Mouse (Mus musculus) adrenal gland, postnatal 10 days (tissue): ENCODE results near the gene Dcst2. TPM values are rescaled to one million over a fixed set of nuclear protein-coding genes. Genes with fewer than 3 reads are reported as not detected.

Experiments
- DNase-seq: peaks from one replicate; pipeline ENCODE4 v3.0.0; 2021; ENCODE audit warnings: mixed read lengths
- total RNA-seq, 2 experiments: library from RNA; stranded (reverse); gene quantifications; 2 replicates each; pipeline ENCODE4 v1.2.3; 2021

Gene Dcst2
- total RNA-seq, 2 experiments from 2014 or later: 0.48 to 0.82 TPM

GRCm38 (mm10) chr3:89411490-89412393, 50.0 kb downstream of the Dcst2 start, which contains the start of gene Flad1:
TSS of gene Flad1 (minus strand) at chr3:89411870.
- peak; percentile 96 for DNase-seq

- DNase-seq: no peak
These were observed 54.4 kb downstream of the Dcst2 start for GRCm38 (mm10) chr3:89416158-89416557.

GRCm38 (mm10) chr3:89417131-89417530, 55.4 kb downstream of the Dcst2 start:
- DNase-seq: no peak

- no peak for DNase-seq
These were observed 56.0 kb downstream of the Dcst2 start for GRCm38 (mm10) chr3:89417840-89418169.

GRCm38 (mm10) chr3:89418170-89418860, 56.5 kb downstream of the Dcst2 start, which contains the start of the genes Cks1b and Shc1:
TSS of gene Cks1b (minus strand) at chr3:89418383.
TSS of gene Shc1 (plus strand) at chr3:89418443.
- peak; percentile 93 for DNase-seq

GRCm38 (mm10) chr3:89418861-89419250, 57.1 kb downstream of the Dcst2 start:
- peak; percentile 93 for DNase-seq

GRCm38 (mm10) chr3:89419571-89419970, 57.8 kb downstream of the Dcst2 start:
- DNase-seq: peak; percentile 80

GRCm38 (mm10) chr3:89419981-89420380, 58.2 kb downstream of the Dcst2 start:
- no peak for DNase-seq

GRCm38 (mm10) chr3:89420421-89420820, 58.6 kb downstream of the Dcst2 start:
- DNase-seq: no peak

- DNase-seq: peak; percentile 87
These were observed 59.4 kb downstream of the Dcst2 start for GRCm38 (mm10) chr3:89421002-89421774.

GRCm38 (mm10) chr3:89421810-89422473, 60.2 kb downstream of the Dcst2 start:
- DNase-seq: peak; percentile 24

- no peak for DNase-seq
These were observed 60.9 kb downstream of the Dcst2 start for GRCm38 (mm10) chr3:89422556-89423205.

GRCm38 (mm10) chr3:89424416-89425140, 62.8 kb downstream of the Dcst2 start:
- DNase-seq: no peak

GRCm38 (mm10) chr3:89425141-89425525, 63.4 kb downstream of the Dcst2 start:
- no peak for DNase-seq

GRCm38 (mm10) chr3:89425876-89426275, 64.1 kb downstream of the Dcst2 start:
- DNase-seq: no peak

Other genes with a start within 250 kb of the Dcst2 start
- 10 to 100 TPM; 15.2 to 41.1 TPM for gene Pklr, start 225.8 kb upstream of the Dcst2 start, total RNA-seq
- gene Hcn3, start 201.8 kb upstream of the Dcst2 start, total RNA-seq: 1 to 10 TPM; 2.2 to 5.7 TPM
- gene Clk2, start 197.2 kb upstream of the Dcst2 start, total RNA-seq: 10 to 100 TPM; 42.0 to 65.6 TPM
- gene Scamp3, start 184.5 kb upstream of the Dcst2 start, total RNA-seq: 10 to 100 TPM; 67.9 to 72.7 TPM
- 10 to 100 TPM; 16.2 to 24.8 TPM for gene Fam189b, start 178.8 kb upstream of the Dcst2 start, total RNA-seq
- 10 to 100 TPM; 47.8 to 48.1 TPM for gene Gba, start 159.0 kb upstream of the Dcst2 start, total RNA-seq
- gene Thbs3, start 146.8 kb upstream of the Dcst2 start, total RNA-seq: 10 to 100 TPM; 21.8 to 22.6 TPM
- gene Mtx1, start 134.9 kb upstream of the Dcst2 start, total RNA-seq: 100 to 1,000 TPM; 176 to 198 TPM
- gene Muc1, start 132.9 kb upstream of the Dcst2 start, total RNA-seq: under 1 TPM; 0.51 to 0.55 TPM
- 100 to 1,000 TPM; 109 to 116 TPM for gene Krtcap2, start 116.0 kb upstream of the Dcst2 start, total RNA-seq
- gene Trim46, start 115.7 kb upstream of the Dcst2 start, total RNA-seq: 1 to 10 TPM; 2.0 to 4.2 TPM
- 100 to 1,000 TPM; 115 to 122 TPM for gene Dpm3, start 102.6 kb upstream of the Dcst2 start, total RNA-seq
- 10 to 100 TPM; 46.7 to 53.1 TPM for gene Slc50a1, start 91.4 kb upstream of the Dcst2 start, total RNA-seq
- gene Efna1, start 80.8 kb upstream of the Dcst2 start, total RNA-seq: 10 to 100 TPM; 25.0 to 34.3 TPM
- gene Efna3, start 39.0 kb upstream of the Dcst2 start, total RNA-seq: under 1 TPM; 0.51 to 0.73 TPM
- gene Efna4, start 23.9 kb upstream of the Dcst2 start, total RNA-seq: 1 to 10 TPM; 1.7 to 2.2 TPM
- 10 to 100 TPM; 62.8 to 68.9 TPM for gene Adam15, start 12.0 kb upstream of the Dcst2 start, total RNA-seq
- under 1 TPM in 1 of 2 experiments, not detected in 1; 0.45 TPM for gene Dcst1, start 3.3 kb downstream of the Dcst2 start, total RNA-seq
- 10 to 100 TPM; 62.3 to 62.4 TPM for gene Zbtb7b, start 32.8 kb downstream of the Dcst2 start, total RNA-seq
- under 1 TPM in 1 of 2 experiments, not detected in 1; 0.24 TPM for gene Lenep, start 40.8 kb downstream of the Dcst2 start, total RNA-seq
- 10 to 100 TPM; 49.4 to 54.6 TPM for gene Flad1, start 49.9 kb downstream of the Dcst2 start, total RNA-seq
- 10 to 100 TPM; 39.8 to 43.2 TPM for gene Cks1b, start 56.4 kb downstream of the Dcst2 start, total RNA-seq
- gene Shc1, start 56.5 kb downstream of the Dcst2 start, total RNA-seq: 100 to 1,000 TPM in 1 of 2 experiments, 10 to 100 TPM in 1; 94.4 to 108 TPM
- 10 to 100 TPM; 34.2 to 36.9 TPM for gene Pygo2, start 68.2 kb downstream of the Dcst2 start, total RNA-seq
- 10 to 100 TPM; 46.0 to 62.1 TPM for gene Pbxip1, start 74.7 kb downstream of the Dcst2 start, total RNA-seq
- gene Pmvk, start 92.6 kb downstream of the Dcst2 start, total RNA-seq: 10 to 100 TPM; 15.3 to 17.1 TPM
- gene Kcnn3, start 158.2 kb downstream of the Dcst2 start, total RNA-seq: 1 to 10 TPM; 4.3 to 6.3 TPM